ENCODE assay signal across 26 mouse cellular contexts in the genomic region with DNA sequence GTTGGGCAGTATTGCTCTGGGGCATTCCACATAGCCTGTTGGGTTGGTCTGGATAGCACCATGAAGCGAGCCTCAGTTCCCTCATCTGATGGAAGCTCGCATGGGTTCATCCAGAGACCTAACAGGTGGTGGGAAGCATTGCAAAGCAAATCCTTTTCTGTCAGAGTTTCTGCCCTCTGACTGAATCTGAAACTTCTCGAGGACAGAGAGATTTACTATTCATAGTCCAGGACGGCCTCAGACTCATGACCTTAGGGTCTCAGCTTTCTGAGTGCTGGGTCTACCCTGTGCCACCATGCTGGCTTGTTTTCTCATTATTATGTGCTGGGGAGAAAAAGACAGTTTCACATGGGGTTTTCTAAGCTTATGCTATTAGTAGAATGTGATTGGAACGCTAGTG.
DNase-seq lines count a peak whose midpoint lies in the region; ATAC-seq and TF ChIP-seq lines count a peak whose summit lies in the region.
"Had no signal": no experiment of that assay in that cellular context is flagged by ENCODE, and none has a peak within 500 bp of the region (broad histone marks: within the 10 kb centered on the region; RNA-seq: fewer than 3 reads in every experiment).

No protein-coding gene starts in this region.

- WGBS in heart, embryonic 12.5 days: 70% methylated on average over 5 of the region's 5 CpGs
- 59% methylated on average over 5 of the region's 5 CpGs for WGBS in heart, embryonic 11.5 days (ENCODE audit: insufficient replicate concordance)
- WGBS in kidney, adult 2 months: 78% methylated on average over 5 of the region's 5 CpGs
- WGBS in lung, embryonic 16.5 days: 63% methylated on average over 5 of the region's 5 CpGs

- no peaks in the 10 kb centered on the region for H3K27me3 ChIP-seq in heart, embryonic 12.5 days (replicated peaks)
- H3K27me3 ChIP-seq in heart, embryonic 11.5 days (ENCODE audit: control insufficient read depth, insufficient read depth, low read length): no peaks in the 10 kb centered on the region
- H3K27me3 ChIP-seq in kidney, adult 2 months (replicated peaks; ENCODE audit: control insufficient read depth, insufficient read depth, low read length): no peaks in the 10 kb centered on the region
- H3K27me3 ChIP-seq in lung, embryonic 16.5 days (ENCODE audit: control insufficient read depth, insufficient read depth, low read depth, low read length): no peaks in the 10 kb centered on the region
- H3K27me3 ChIP-seq: hindbrain, embryonic 15.5 days; intestine, embryonic 15.5 days; limb, embryonic 13.5 days; liver, embryonic 13.5 days; midbrain, embryonic 15.5 days; neural tube, embryonic 13.5 days had no signal

- no peak overlapping the region for H3K4me2 ChIP-seq in heart, embryonic 12.5 days
- no peak overlapping the region for H3K4me2 ChIP-seq in heart, embryonic 11.5 days
- H3K4me2 ChIP-seq in lung, embryonic 16.5 days (ENCODE audit: low read depth, low read length): no peak overlapping the region
- H3K4me2 ChIP-seq: hindbrain, embryonic 15.5 days; intestine, embryonic 15.5 days; limb, embryonic 13.5 days; liver, embryonic 13.5 days; midbrain, embryonic 15.5 days; neural tube, embryonic 13.5 days had no signal

- 0 out of 2 replicates have a peak overlapping the region, but pooled peaks have one; percentile 21 for H3K27ac ChIP-seq in heart, embryonic 12.5 days (ENCODE audit: poor library complexity, severe bottlenecking)
- no peak overlapping the region for H3K27ac ChIP-seq in heart, embryonic 11.5 days (ENCODE audit: low read depth, low read length)
- H3K27ac ChIP-seq in kidney, adult 2 months (ENCODE audit: insufficient read depth, low read depth, low read length): peak overlapping the region; percentile 40
- H3K27ac ChIP-seq in lung, embryonic 16.5 days (ENCODE audit: low read length): peak overlapping the region; percentile 26; the same call in 1 of the 2 replicates
- H3K27ac ChIP-seq: hindbrain, embryonic 15.5 days; intestine, embryonic 15.5 days; limb, embryonic 13.5 days; liver, embryonic 13.5 days; midbrain, embryonic 15.5 days; neural tube, embryonic 13.5 days had no signal

- H3K9me3 ChIP-seq in heart, embryonic 12.5 days (replicated peaks): no peaks in the 10 kb centered on the region
- H3K9me3 ChIP-seq in heart, embryonic 11.5 days (replicated peaks; ENCODE audit: control insufficient read depth, low read length): no peaks in the 10 kb centered on the region
- H3K9me3 ChIP-seq in lung, embryonic 16.5 days (ENCODE audit: control insufficient read depth, low read length): no peaks in the 10 kb centered on the region
- H3K9me3 ChIP-seq: hindbrain, embryonic 15.5 days; intestine, embryonic 15.5 days; limb, embryonic 13.5 days; liver, embryonic 13.5 days; midbrain, embryonic 15.5 days; neural tube, embryonic 13.5 days had no signal

- no peak for TF ChIP-seq POLR2A in kidney, adult 2 months (IDR thresholded peaks at IDR 0.05; ENCODE audit: low read depth, low read length)

- H3K4me3 ChIP-seq in heart, embryonic 12.5 days: no peak overlapping the region
- no peak overlapping the region for H3K4me3 ChIP-seq in heart, embryonic 11.5 days (ENCODE audit: low read depth, low read length)
- H3K4me3 ChIP-seq in kidney, adult 2 months (ENCODE audit: insufficient read depth, low read depth, low read length): no peak overlapping the region
- H3K4me3 ChIP-seq in lung, embryonic 16.5 days (ENCODE audit: low read length): no peak overlapping the region
- H3K4me3 ChIP-seq: hindbrain, embryonic 15.5 days; intestine, embryonic 15.5 days; limb, embryonic 13.5 days; liver, embryonic 13.5 days; midbrain, embryonic 15.5 days; myocyte; neural tube, embryonic 13.5 days had no signal

- H3K4me1 ChIP-seq in heart, embryonic 12.5 days (replicated peaks): peaks cover 46% of the 10 kb centered on the region
- peaks cover 21% of the 10 kb centered on the region for H3K4me1 ChIP-seq in heart, embryonic 11.5 days (ENCODE audit: control insufficient read depth, insufficient read depth, low read length)
- H3K4me1 ChIP-seq in kidney, adult 2 months (ENCODE audit: control insufficient read depth, insufficient read depth, low read length): no peaks in the 10 kb centered on the region; the same call in 1 of the 2 replicates
- peaks cover 7% of the 10 kb centered on the region for H3K4me1 ChIP-seq in lung, embryonic 16.5 days (replicated peaks; ENCODE audit: control insufficient read depth, insufficient read depth, low read length)
- H3K4me1 ChIP-seq: hindbrain, embryonic 15.5 days; midbrain, embryonic 15.5 days had no signal

- no peak for ATAC-seq in heart, embryonic 12.5 days (ENCODE audit: insufficient number of reproducible peaks, low FRiP score)
- no peak for ATAC-seq in heart, embryonic 11.5 days (replicated peaks; ENCODE audit: insufficient number of reproducible peaks, low FRiP score, low TSS enrichment)
- ATAC-seq in lung, embryonic 16.5 days (ENCODE audit: low read depth): no peak
- ATAC-seq: activated CD4-positive, CD25-positive, alpha-beta regulatory T cell, adult 4 months; forebrain, embryonic 14.5 days; intestine, embryonic 15.5 days; midbrain, embryonic 15.5 days had no signal

- no peak for DNase-seq in kidney, adult 2 months
- no peak for DNase-seq in kidney, postnatal 4 days
- DNase-seq in lung, postnatal 4 days: no peak
- no peak for DNase-seq in MN1 (ENCODE audit: low spot score)
- DNase-seq: adrenal gland, postnatal 10 days; cerebellum, adult 8-10 months; cerebellum, postnatal 36 days; embryo, embryonic 11 days; heart, postnatal 4 days; liver, embryonic 13.5 days; lung, adult 2 months; retina, postnatal 1 day; right cerebral cortex, postnatal 25 days; thymus, postnatal 25 days had no signal

- H3K9ac ChIP-seq in heart, embryonic 12.5 days: no peak overlapping the region
- H3K9ac ChIP-seq in heart, embryonic 11.5 days (ENCODE audit: low read depth, low read length): no peak overlapping the region
- H3K9ac ChIP-seq in lung, embryonic 16.5 days (ENCODE audit: low read length): no peak overlapping the region
- H3K9ac ChIP-seq: hindbrain, embryonic 15.5 days; intestine, embryonic 15.5 days; limb, embryonic 13.5 days; liver, embryonic 13.5 days; midbrain, embryonic 15.5 days; neural tube, embryonic 13.5 days had no signal

- no peaks in the 10 kb centered on the region for H3K36me3 ChIP-seq in heart, embryonic 12.5 days
- H3K36me3 ChIP-seq in heart, embryonic 11.5 days (ENCODE audit: control insufficient read depth, insufficient read depth, low read length): no peaks in the 10 kb centered on the region
- H3K36me3 ChIP-seq in kidney, adult 2 months (ENCODE audit: control insufficient read depth, insufficient read depth, low read length): no peaks in the 10 kb centered on the region
- H3K36me3 ChIP-seq in lung, embryonic 16.5 days (ENCODE audit: control insufficient read depth, insufficient read depth, low read length): no peaks in the 10 kb centered on the region
- H3K36me3 ChIP-seq: G1E; hindbrain, embryonic 15.5 days; intestine, embryonic 15.5 days; limb, embryonic 13.5 days; liver, embryonic 13.5 days; midbrain, embryonic 15.5 days; neural tube, embryonic 13.5 days had no signal

- no peak for TF ChIP-seq CTCF in kidney, adult 2 months (conservative IDR thresholded peaks at IDR 0.05; ENCODE audit: insufficient read depth, insufficient read length, low read depth, low read length)
